In the genomic region with DNA sequence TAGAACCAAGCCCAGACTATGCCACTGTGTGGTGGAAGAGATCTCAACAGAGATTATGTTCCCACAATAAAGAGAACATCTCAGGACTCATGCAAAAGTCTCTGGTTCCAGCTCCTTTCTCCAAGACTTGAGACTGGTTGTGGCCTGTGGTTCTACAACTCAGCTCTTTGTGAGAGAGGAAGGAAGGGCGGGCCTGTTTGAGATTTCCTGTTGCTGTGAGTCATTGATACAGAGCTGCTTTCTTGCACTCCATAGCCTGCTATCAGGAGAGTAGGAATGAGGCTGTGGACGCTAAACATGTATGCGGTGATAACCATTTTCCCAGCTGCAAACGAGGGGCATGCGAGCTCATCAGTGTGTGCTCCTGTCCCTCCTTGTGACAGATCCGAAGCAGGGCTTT, we compare ENCODE assay signal across 9 mouse cellular contexts. TPM values are rescaled to one million over a fixed set of nuclear protein-coding genes. Genes with fewer than 3 reads are reported as not detected.
DNase-seq lines count a peak whose midpoint lies in the region; TF ChIP-seq lines count a peak whose summit lies in the region.
"Had no signal": no experiment of that assay in that cellular context is flagged by ENCODE, and none has a peak within 500 bp of the region (broad histone marks: within the 10 kb centered on the region; RNA-seq: fewer than 3 reads in every experiment).

No protein-coding gene starts in this region.

- no peak for TF ChIP-seq CTCF in bone marrow macrophage, adult 2 months (IDR thresholded peaks at IDR 0.05; ENCODE audit: low read depth, low read length)

- no peaks in the 10 kb centered on the region for H3K9me3 ChIP-seq in megakaryocyte, embryonic 14.5 days

- no peaks in the 10 kb centered on the region for H3K27me3 ChIP-seq in megakaryocyte, embryonic 14.5 days (replicated peaks)

- H3K4me1 ChIP-seq in bone marrow macrophage, adult 2 months (ENCODE audit: control insufficient read depth, insufficient read depth, low read length) = peaks cover 40% of the 10 kb centered on the region
- peaks cover 89% of the 10 kb centered on the region for H3K4me1 ChIP-seq in megakaryocyte, embryonic 14.5 days

- DNase-seq in CD4-positive helper T cell, adult 2 months (ENCODE audit: low read depth, low spot score) = peak; percentile 83
- peak; percentile 22 for DNase-seq in heart, postnatal 4 days
- DNase-seq in c-Kit-positive CD71-positive TER-119-positive erythroid progenitor cells, embryonic 14.5 days (ENCODE audit: low spot score) = no peak
- no peak for DNase-seq in embryo, embryonic 10.5 days (ENCODE audit: low spot score)
- DNase-seq in ovary, postnatal 36 days (ENCODE audit: low spot score) = no peak
- no peak for DNase-seq in cerebellum, postnatal 4 days (ENCODE audit: low spot score in 2 of 2)

- no peak for TF ChIP-seq POLR2A in bone marrow macrophage, adult 2 months (IDR thresholded peaks at IDR 0.05; ENCODE audit: borderline replicate concordance, low read depth, low read length)

- peak overlapping the region; percentile 28 for H3K4me3 ChIP-seq in bone marrow macrophage, adult 2 months (ENCODE audit: insufficient read depth, low read length)
- peak overlapping the region; percentile 90 for H3K4me3 ChIP-seq in megakaryocyte, embryonic 14.5 days (replicated peaks)

- peak overlapping the region; percentile 94 for H3K27ac ChIP-seq in bone marrow macrophage, adult 2 months (ENCODE audit: insufficient read depth, low read depth, low read length)

- peaks cover 3% of the 10 kb centered on the region for H3K36me3 ChIP-seq in megakaryocyte, embryonic 14.5 days (replicated peaks; ENCODE audit: low read length)

RNA-seq across cellular contexts. Expression of gene B430305J03Rik, which starts 43.9 kb away (rescaled TPM):
- polyA plus RNA-seq in bone marrow macrophage, adult 2 months (2012; ENCODE audit: insufficient read depth, insufficient read length, missing spikeins) = 1.9 and 2.7 TPM in 2 replicates
- total RNA-seq in heart, postnatal 4 days (2021) = under 1 TPM; 0.16 to 0.31 TPM
- polyA plus RNA-seq in megakaryocyte, embryonic 14.5 days (2012; ENCODE audit: insufficient read depth, low replicate concordance) = 0.17 and 0.74 TPM in 2 replicates
- polyA plus RNA-seq: forebrain, embryonic 16.5 days had no signal

RNA-seq across cellular contexts. Expression of gene Rap2b, which starts 48.2 kb away (rescaled TPM):
- 62.7 and 64.1 TPM in 2 replicates for polyA plus RNA-seq in bone marrow macrophage, adult 2 months (2012; ENCODE audit: insufficient read depth, insufficient read length, missing spikeins)
- 1 to 10 TPM; 5.5 to 6.4 TPM for total RNA-seq in heart, postnatal 4 days (2021)
- polyA plus RNA-seq in megakaryocyte, embryonic 14.5 days (2012; ENCODE audit: insufficient read depth, low replicate concordance) = 18.4 TPM in 2 replicates

Comparison
In these comparisons a context has a peak if more than half of its experiments do, and no peak if none do; other contexts are left out.
1. DNase-seq: peak in CD4-positive helper T cell, adult 2 months (single experiment) and heart, postnatal 4 days (single experiment); none in c-Kit-positive CD71-positive TER-119-positive erythroid progenitor cells, embryonic 14.5 days (single experiment), embryo, embryonic 10.5 days (single experiment), ovary, postnatal 36 days (single experiment) and cerebellum, postnatal 4 days (0 of 2).